Mouse (Mus musculus) hindlimb bud, embryonic 11.5 days (tissue): ENCODE measurements around the gene Trim8.

ENCODE experiments used
- DNase-seq: peaks from one replicate; pipeline ENCODE4 v3.0.0-alpha.2; 2012; ENCODE audit warnings: low read depth, low spot score; ENCODE audit errors: extremely low spot score

The Trim8 gene

DNA sequence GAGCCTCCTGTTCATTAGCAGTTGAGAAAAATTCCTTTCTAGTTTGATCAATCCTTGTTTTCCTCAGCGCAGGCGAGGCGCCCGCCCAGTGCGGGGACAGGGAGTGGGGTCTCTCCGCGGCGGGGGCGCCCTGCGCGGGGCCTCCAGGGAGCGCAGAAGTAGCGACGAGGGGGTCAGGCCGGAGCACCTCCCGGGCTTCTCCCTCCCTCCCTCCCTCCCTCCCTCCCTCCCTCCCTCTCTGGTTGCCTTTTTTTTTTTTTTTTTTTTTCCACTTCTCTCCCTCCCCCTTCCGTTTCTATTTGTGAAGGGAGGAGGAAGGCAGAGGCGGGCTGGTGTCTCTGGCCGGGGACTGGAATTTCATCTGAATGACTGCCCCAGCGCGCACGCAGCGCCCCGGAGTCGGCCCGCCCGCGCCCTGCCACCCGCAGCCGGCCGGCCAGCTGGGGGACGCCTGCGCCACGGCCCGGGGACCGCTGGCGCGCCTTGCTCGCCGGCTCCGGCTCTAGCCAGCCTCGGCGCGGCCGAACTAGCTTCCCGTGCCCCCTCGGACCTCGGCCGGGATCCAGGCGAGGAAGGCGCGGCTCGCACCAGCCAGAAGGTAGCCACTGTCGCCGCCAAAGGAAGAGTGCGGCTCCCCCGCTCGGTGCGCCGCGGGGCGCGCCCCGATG is at the start of gene Trim8:
Gene Trim8 (plus strand): TSS at position 302 of the 668 bp plus-strand sequence.
- DNase-seq: no peak

DNA sequence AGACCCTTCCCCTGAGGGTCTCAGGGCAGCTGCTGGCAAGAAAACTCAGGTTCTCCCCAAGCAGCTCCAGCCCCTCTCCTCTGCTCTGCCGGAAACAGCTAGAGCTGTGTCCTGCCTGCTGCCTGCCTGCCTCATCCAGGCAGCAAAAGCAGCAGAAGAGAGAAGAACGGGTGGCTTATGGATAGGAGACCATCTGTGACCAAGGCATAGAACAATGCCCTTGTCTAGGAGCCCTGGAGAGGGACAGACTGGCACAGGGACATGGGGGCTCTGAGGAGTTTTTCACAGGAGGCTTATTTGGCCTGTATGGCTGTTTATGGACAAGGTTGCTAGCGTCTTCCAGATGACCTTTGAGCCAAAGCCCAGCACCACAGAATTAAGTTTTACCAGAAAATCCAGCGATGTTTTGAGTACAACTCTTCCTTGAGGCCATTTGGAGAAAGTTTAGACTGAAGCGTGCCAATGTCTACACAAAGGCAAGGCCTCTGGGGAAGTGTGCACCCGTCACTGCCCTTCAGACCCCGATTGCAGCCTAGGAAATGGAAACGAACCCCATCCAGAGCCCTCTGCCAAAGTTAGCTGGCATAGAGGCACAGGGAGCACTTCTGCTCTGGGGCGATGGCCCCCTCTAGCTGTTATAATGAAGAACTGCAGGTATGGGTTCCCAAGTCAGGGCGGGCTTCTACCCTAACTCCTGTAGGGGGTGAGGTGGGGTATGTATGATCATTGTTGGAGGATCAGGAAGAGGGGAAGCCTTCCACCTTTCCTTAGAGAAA is 49.3 kb upstream of the Trim8 start:
- no peak for DNase-seq

DNA sequence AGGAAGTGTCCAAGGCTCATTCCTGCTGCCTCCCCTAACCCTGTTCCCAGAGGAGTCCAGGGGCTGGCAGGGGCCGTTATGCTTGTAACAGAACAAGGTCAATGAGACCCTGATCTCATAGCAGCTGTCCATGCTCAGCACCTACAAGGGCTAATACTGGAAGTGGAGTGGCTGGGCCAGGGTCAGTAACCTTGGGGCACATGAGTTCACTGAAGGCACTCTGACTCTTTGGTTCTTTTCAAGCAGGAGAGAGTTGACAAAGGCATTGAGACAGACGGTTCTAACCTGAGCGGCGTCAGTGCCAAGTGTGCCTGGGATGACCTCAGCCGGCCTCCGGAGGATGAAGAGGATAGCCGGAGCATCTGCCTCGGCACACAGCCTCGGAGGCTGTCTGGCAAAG is 48.6 kb upstream of the Trim8 start:
- DNase-seq: no peak

DNA sequence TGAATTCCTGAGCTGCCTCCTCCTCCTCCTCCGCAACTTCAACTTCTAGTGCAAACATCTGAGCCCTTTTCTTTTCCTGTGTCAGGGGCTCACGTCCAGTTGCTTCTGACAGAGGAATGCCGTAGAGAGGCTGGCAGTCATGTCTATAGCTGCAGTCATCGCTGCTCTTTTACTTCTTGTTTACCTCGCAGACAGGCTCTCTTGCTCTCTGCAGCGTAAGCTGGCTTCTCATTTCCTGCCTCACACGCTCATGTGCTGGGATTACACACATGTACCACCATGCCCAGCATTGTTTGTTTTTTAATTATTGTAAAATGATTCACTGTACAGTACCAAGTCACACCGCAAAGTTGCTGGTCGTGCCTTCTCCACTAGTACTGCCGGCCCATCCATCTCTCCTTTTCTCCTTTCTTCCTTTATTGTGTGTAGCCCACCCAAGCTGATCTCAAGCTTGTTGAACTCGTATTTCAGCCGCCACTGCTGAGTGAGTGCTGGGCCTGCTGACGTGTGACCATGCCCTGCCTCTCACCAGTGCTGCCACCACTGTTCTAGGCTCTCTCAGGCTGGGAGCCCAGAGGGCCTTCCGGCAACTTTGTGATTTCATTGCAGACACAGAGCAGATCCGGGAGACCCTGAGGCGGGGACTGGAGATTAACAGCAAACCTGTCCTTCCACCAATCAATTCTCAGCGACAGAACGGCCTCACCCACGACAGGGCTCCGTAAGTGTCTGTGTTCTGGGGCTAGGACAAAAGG is 47.2 kb upstream of the Trim8 start:
- DNase-seq: no peak

DNA sequence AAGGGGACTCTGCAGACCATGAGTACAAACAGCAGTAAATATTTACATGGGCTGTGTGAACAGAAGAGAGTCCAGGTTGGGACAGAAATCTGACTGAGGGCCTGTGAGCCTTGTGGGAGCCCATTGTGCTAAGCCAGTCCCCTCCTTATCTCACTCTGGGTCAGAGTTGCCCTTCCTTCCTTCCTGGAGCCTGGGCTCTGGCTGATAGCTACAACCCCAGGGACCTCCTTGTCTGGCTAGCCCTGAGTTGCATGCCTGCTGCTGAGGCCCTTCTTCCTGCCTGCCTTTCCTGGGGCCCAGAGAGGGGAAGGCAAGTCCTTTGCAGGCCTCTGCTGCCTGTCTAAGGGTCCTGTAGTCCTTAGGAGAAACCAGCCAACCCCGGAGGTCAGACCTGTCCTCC is 46.5 kb upstream of the Trim8 start:
- DNase-seq: no peak

DNA sequence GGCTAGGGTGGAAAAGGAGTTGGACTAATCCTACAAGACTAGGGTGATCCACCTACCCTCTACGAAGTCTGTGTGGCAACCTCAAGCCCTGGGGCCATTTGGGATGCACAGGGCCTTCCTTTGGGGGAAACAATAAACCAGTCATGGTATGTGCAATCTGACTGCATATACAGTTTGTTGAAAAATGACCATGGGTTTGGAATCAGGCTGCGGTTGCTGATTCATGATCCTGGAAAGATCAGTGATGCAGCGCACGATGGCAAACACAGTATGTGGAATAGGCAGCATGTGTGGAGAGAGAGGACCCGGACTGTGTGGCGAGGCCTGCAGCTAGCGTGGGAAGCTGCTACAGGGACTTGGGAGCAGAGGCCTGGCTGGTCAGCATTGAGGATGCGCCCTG is 45.9 kb upstream of the Trim8 start:
- no peak for DNase-seq

DNA sequence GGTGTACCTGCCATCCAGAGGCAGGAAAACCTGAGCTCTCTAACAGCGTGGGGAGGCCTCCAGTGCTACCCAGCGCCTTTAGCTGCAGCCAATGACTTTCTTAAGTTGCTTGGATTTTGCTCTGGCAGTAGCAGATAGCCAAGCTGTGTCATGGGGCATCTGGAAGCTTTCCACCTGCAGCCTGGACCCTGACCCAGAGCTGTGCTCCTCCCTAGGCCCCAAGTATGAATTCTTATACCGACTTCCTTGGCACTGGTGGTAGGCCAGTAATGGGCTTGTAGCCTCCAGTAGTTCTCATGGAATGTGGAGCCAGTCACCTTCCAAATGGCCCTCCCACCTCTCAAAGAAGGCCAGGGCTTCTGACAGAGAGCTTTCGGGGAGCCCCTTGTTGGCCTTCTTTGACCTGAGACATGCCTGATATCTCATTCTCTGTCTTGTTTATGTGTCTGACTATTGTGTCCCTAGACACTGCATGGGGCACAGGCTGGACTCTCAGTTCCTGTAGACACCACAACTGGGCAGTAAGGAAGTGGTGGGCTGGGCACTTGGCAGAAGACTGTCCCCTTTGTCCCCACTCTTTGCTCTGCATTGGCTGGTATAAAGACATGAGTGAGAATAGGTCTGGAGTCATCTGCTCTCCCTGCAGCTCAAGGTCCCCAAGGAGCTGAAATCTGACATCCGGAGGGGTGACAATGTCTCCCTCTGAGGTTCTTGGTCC is 45.3 kb upstream of the Trim8 start:
- no peak for DNase-seq

DNA sequence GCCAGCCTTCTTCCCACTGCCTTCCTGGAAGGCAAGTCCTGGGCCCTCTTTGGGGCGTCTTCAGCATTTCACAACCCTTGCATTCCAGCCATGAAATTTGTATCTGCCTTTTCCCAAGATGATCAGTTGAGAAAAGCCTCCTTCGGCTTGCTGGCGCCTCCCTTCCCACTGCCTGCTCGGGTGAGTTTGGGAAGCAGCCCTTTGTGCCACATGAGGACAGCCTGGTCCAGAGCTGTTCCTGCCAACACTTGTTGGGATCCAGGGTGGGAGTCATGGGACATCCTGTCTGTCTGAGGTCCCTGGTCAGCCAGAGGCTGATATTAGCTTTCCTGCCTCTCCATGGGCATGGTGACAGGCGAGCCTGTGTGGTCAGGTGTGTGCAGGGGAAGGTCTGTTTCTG is 43.7 kb upstream of the Trim8 start:
- DNase-seq: no peak

DNA sequence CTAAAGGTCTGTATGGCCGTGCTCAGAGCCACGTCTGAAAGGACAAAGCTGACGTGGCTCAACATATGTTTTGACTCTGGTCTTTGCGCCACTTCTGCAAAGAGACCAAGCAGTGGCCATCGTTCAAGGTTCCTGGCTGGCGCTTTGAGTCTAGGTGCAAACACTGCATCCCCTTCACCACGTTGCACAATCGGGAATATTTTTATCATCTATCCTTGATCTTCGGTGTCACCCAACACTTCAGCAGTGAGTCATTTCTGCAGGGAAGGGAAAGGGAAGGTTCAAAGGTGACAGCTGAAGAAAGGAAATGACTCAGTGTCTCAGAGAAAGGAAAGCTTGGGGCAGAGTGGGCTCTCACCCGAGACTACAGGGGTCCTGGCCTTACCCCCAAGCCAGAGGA is 42.2 kb upstream of the Trim8 start:
- no peak for DNase-seq

DNA sequence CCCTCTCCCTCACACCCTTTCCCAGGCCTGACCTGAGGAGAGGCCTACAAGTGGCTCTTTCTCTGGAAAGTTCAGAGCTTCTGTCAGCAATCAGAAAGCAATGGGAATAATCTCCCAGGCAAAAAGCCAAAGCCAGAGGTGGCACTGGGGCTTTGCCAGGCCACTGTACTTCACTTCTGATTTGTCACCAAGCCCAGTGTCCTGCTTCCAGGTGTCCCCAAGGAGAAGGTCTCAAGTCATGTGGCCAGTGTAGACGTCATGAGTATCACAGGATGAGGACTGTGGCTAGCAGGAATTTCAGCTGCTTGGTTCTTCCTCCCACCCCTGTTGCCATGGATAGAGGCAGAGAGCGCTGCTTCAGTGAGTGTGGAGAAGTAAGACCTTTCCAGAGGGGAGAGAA is 41.6 kb upstream of the Trim8 start:
- no peak for DNase-seq

DNA sequence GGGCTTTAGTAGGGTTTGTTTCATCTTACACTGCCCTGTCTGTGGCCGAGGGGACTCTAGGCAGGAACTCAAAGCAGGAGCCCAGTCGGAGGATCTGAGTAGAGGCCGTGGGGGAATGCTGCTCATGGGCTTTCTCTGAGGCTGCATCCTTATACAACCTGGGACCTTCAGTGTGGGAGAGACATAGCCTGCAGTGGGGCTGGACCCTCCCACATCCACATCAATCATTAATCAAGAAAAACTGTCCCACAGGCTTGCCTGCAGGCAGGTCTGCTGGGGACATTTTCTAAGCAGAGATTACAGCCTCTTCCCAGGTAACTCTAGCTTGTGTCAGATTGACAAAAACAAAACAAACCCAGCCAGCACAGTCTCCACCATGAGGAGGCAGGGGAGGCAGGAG is 38.9 kb upstream of the Trim8 start:
- DNase-seq: no peak

DNA sequence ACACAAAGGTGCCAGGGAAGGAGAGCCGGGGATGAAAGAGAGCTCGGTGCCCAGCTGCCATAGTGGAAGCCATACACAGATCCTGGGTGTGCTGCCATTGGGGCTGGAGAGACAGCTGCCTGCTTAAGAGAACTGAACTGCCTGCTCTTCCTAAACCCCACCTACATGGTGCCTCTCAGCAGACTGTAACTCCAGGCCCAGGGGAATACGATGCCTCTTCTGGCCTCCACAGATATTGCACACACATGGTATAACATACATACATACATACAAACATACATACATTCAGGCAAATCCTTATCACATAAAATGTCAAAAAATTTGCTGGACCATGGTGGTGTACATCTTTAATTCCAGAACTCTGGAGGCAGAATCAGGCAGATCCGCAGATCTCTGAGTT is 38.1 kb upstream of the Trim8 start:
- DNase-seq: no peak

DNA sequence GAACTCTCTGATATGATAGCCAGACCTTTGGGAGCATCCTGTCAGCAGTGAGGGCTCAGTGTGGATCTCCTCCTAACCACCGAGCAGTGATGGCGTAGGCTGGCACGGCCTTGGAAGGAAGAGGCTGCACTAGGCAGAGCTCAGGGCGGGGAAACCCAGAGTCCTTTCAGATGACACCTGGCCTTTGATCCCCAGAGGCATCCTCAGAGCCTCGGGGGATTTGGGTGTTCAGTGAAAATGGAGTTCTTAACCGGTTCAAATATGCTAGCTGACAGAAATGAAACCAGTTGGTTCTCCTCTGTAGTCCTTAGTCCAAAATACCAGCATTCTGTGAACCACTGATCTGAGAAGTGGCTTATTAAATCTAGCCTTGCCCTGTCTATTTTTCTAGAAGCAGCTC is 35.3 kb upstream of the Trim8 start:
- no peak for DNase-seq

DNA sequence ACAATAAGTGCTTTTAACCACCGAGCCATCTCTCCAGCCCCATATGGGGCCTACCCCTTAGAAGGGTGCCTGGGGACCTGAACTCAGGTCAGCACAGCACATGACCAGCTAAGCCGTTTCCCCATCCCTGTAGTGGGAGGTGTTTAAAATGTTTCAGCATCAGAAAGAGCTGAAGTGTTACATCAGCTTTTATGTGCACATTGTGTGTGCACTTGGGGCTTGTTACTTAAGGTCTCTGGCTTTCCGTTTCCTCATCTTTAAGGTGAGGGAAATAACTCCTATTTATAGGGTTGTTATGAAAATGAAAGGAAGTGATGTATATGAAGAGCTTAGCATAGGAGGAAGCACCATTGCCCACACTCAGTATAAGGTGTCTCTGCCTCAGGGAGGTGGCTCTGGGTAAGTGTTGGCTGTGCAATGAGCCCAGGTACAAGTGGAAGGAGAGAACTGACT is 34.4 kb upstream of the Trim8 start:
- DNase-seq: no peak

DNA sequence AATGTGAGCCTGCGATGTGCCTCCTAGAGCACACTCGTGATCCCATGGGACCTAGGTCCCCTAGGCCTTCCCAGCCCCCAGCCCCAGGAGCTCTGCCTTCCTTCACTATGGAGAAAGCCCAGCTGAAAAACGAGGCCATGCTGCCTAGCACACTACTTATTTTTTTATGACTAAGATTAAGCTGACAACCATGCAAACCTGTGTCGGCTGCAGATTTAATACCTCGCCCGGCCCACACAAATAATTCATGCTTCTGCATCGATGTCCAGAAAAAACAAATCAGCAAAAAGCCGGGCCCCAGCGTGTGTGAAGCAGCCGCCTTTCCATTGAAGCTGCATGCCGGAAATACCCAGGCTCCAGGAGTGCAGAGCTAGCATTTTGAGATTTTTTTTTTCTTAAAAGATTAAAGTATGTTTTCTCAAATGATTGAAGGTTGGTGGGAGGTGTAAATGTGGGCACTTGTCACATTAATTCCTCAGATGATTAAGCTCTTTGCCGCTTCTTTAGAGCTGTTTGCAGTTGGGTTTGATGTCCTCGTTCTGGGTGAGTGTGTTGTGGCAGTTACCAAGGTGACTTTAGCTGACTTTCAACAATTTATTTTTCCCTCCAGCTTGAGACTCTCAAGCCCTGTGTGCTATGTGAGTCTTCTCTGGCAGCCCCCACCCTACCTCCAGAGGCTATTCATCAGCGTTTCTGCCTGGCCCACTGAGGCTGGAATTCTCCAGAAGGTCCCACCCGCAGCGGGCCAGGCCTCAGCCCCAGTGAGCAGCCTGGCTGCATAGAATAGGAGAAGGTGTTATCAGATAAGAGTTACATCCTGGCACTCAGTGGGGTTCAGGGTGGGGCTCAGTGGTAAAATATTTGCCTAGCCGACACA is 30.9 kb upstream of the Trim8 start:
- DNase-seq: no peak

DNA sequence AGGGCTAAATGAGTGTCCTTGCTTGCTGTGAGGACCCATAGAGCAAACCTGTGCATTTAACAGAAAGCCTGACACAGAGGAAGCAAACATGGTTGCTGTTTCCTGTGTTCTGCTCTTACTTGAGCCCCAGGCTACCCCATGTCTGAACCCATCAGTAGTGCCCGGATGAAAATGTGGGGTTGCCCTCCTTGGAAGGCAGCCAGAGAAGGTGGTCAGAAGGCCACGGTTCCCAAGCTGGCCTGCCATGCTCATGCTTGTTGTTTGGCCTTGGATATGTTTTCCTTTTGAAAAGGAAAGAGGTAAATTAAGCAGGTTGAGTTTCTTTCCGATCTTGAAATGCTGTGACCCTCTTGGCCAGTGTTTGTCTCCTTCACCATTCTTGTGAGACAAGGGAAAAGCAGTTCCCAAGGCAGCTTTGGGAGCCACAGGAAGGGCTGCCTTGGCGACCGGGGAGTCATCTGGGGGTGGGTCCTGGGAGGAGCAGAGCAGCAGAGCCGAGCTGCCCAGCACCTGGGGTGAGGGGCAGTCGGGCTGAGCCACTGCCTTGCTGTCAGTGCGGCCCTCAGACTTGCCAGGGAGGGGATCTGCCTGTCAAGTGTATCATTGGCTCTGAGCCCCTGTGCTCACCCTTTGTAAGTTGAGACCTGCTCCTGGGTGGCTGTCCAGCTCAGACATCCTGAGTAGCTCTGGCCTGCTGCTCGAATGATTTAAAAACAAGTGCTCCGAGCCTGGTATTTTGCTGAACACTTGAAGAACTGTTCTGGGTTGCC is 30.0 kb upstream of the Trim8 start:
- no peak for DNase-seq

DNA sequence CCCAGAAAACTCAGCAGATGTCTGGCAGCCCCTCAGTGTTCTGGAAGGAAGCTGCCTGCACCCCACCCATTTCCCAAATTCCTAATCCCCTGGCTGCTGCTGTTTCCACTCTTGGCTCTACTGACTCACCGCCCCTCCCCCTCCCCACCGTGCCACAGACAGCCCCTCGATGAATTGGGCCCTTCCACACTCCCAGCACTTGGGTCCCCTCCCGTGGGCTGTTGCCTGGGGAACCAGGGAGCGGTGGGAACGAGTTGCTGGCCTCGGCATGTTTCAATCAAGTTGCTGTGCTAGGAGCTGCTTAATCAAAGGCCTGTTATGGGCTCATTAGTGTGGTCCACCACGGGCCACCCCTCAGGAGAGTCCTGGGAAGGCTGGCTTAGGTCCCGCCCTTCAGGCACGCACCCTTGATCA is 24.1 kb upstream of the Trim8 start:
- no peak for DNase-seq

DNA sequence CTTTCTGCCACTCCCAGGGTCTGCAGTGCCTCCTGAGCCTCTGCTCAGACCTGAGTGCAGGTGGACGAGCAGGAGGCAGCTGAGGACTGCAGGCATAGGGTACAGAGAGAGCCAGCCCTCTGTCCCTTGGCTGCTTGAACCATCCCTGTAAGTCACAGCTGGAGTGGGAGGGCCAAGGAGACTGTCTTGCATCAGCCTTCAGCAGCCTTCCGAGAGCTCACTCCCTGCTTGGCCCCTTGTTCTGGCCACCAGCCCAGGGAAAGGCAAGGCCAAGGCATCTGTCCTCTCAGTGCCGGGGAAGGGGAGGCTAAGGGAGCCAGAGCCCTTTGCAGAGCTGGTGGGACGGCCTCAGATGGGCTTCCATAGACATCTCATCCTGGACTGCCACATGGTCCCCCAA is 23.3 kb upstream of the Trim8 start:
- no peak for DNase-seq

DNA sequence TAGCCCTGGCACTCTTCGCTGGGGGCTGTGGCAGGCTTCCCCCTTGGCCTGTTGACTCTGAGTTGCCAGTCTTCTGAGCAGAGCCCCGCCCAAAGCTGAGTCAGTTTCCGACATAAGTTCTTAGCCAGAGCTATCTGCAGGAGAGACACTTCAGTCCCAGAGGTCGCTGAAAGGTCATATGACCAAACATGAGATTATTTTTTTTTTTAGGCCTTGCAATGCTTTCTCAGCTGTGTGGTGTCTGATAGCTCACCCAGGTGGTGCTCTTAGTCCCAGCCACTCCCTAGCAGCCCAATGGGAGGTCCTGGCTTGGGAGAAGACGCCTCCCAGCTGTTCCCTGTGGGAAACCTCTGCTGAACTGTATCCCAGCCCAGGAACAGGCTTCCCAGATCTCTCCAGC is 22.7 kb upstream of the Trim8 start:
- DNase-seq: no peak
